Mouse (Mus musculus): ENCODE data around the gene Chp2. TPM values are rescaled to one million over a fixed set of nuclear protein-coding genes. Genes with fewer than 3 reads are reported as not detected.

Gene Chp2
- polyA plus RNA-seq, 1 experiment from 2014 or later, result 0.22 TPM

GRCm38 (mm10) chr7:122244584-122244983 lies 25.3 kb downstream of the Chp2 start:
- H3K27me3 ChIP-seq, result no peaks in the 10 kb centered on the region
- H3K9ac ChIP-seq (replicated peaks), result no peak overlapping the region
- H3K36me3 ChIP-seq, result no peaks in the 10 kb centered on the region
- peaks cover 6% of the 10 kb centered on the region; the same call in 1 of the 2 replicates for H3K4me1 ChIP-seq
- H3K4me2 ChIP-seq (replicated peaks), result no peak overlapping the region
- 62% methylated on average over 8 of the region's 8 CpGs for WGBS
- ATAC-seq (ENCODE audit: low FRiP score, low read depth), result no peak
- no peak overlapping the region for H3K4me3 ChIP-seq
- H3K9me3 ChIP-seq, result no peaks in the 10 kb centered on the region
- H3K27ac ChIP-seq (replicated peaks), result no peak overlapping the region

DNA sequence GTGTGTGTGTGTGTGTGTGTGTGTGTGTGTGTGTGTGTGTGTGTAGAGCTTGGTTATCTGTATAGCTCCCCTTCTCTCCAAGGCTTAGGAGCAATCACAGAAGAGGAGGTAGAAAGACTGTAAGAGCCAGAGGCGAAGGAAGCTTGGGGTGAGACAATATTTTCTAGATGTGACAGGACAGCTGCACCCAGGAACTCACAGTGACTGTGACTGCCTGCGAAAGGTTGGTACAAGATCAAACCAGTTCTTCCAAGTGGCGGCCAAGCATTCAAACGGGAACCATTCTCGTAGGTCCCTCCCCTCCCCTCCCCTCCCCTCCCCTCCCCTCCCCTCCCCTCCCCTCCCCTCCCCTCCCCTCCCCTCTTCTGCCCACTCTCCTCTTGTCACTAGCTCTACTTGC lies 26.7 kb downstream of the Chp2 start:
- no peak for ATAC-seq (ENCODE audit: low FRiP score, low read depth)
- no peaks in the 10 kb centered on the region for H3K27me3 ChIP-seq
- no peaks in the 10 kb centered on the region for H3K9me3 ChIP-seq
- H3K9ac ChIP-seq (replicated peaks), result no peak overlapping the region
- 46% methylated on average over 5 of the region's 5 CpGs for WGBS
- H3K36me3 ChIP-seq, result no peaks in the 10 kb centered on the region
- H3K27ac ChIP-seq (replicated peaks), result no peak overlapping the region
- peaks cover 6% of the 10 kb centered on the region; the same call in 1 of the 2 replicates for H3K4me1 ChIP-seq
- no peak overlapping the region for H3K4me2 ChIP-seq (replicated peaks)
- no peak overlapping the region for H3K4me3 ChIP-seq

- H3K4me2 ChIP-seq (replicated peaks), result no peak overlapping the region
- H3K4me3 ChIP-seq, result no peak overlapping the region
- no peaks in the 10 kb centered on the region for H3K27me3 ChIP-seq
- no peaks in the 10 kb centered on the region for H3K9me3 ChIP-seq
- 88% methylated on average over 10 of the region's 10 CpGs for WGBS
- H3K27ac ChIP-seq (replicated peaks), result no peak overlapping the region
- no peaks in the 10 kb centered on the region for H3K36me3 ChIP-seq
- H3K4me1 ChIP-seq, result peaks cover 6% of the 10 kb centered on the region; the same call in 1 of the 2 replicates
- no peak overlapping the region for H3K9ac ChIP-seq (replicated peaks)
- ATAC-seq (ENCODE audit: low FRiP score, low read depth), result no peak
Observed at GRCm38 (mm10) chr7:122247254-122247864, 28.1 kb downstream of the Chp2 start.

GRCm38 (mm10) chr7:122249321-122249821 lies 30.1 kb downstream of the Chp2 start:
- ATAC-seq (ENCODE audit: low FRiP score, low read depth), result no peak
- Histone ChIP-seq H3K9me3 (no peaks in the 10 kb centered on the region), H3K4me2 (replicated peaks) (no peak overlapping the region), H3K4me3 (no peak overlapping the region), H3K36me3 (no peaks in the 10 kb centered on the region), H3K9ac (replicated peaks) (no peak overlapping the region), H3K4me1 (no peaks in the 10 kb centered on the region; the same call in 1 of the 2 replicates), H3K27me3 (no peaks in the 10 kb centered on the region), H3K27ac (replicated peaks) (no peak overlapping the region)
- WGBS, result 90% methylated on average over 9 of the region's 9 CpGs

- no peaks in the 10 kb centered on the region for H3K9me3 ChIP-seq
- H3K4me3 ChIP-seq, result 0 out of 2 replicates have a peak overlapping the region, but pooled peaks have one; percentile 17
- 31% methylated on average over 21 of the region's 21 CpGs for WGBS
- ATAC-seq (ENCODE audit: low FRiP score, low read depth), result peak; percentile 54; the same call in 1 of the 2 replicates
- no peaks in the 10 kb centered on the region for H3K4me1 ChIP-seq
- no peaks in the 10 kb centered on the region for H3K27me3 ChIP-seq
- H3K36me3 ChIP-seq, result no peaks in the 10 kb centered on the region
- no peak overlapping the region for H3K9ac ChIP-seq (replicated peaks)
- no peak overlapping the region for H3K27ac ChIP-seq (replicated peaks)
- H3K4me2 ChIP-seq (replicated peaks), result peak overlapping the region; percentile 41
Observed at GRCm38 (mm10) chr7:122251197-122252011, 32.1 kb downstream of the Chp2 start.

GRCm38 (mm10) chr7:122256722-122257121 lies 37.4 kb downstream of the Chp2 start:
- H3K36me3 ChIP-seq, result no peaks in the 10 kb centered on the region
- H3K4me3 ChIP-seq, result no peak overlapping the region
- no peak overlapping the region for H3K27ac ChIP-seq (replicated peaks)
- H3K4me1 ChIP-seq, result no peaks in the 10 kb centered on the region
- no peak overlapping the region for H3K9ac ChIP-seq (replicated peaks)
- no peak overlapping the region for H3K4me2 ChIP-seq (replicated peaks)
- no peaks in the 10 kb centered on the region for H3K9me3 ChIP-seq
- H3K27me3 ChIP-seq, result no peaks in the 10 kb centered on the region
- 86% methylated on average over 7 of the region's 7 CpGs for WGBS
- no peak for ATAC-seq (ENCODE audit: low FRiP score, low read depth)

- 86% methylated on average over 4 of the region's 4 CpGs for WGBS
- ATAC-seq (ENCODE audit: low FRiP score, low read depth), result no peak
Observed at GRCm38 (mm10) chr7:122258521-122258920, 39.2 kb downstream of the Chp2 start.

DNA sequence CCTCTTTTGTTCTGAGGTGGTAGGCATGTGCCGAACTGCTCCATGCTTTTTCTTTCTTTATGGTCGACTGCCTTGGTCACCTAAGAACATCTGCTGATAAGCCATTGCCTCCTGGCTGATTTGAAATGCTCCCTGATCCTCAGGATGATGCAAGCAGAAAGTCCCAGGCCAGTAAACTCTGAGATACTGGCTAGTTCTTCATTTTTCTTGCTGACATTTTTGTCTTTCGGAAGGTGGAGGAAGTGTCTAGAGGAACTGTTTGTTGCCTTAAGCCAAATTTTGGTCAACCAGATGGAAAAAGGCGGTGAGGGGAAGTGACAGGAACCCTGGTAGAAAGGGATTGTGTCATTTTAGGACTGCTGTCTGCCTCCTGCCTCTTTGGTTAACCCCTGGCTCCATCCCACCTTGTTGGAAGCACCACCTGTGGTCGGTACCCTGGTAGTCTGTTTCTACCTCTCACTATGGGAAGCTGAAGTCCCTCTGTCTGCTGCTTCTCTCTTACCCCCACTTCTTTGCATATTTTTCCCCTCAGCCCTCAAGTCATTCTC lies 40.8 kb downstream of the Chp2 start:
- Histone ChIP-seq H3K36me3 (no peaks in the 10 kb centered on the region), H3K27me3 (no peaks in the 10 kb centered on the region), H3K9ac (replicated peaks) (no peak overlapping the region), H3K27ac (replicated peaks) (no peak overlapping the region), H3K4me3 (no peak overlapping the region), H3K4me2 (replicated peaks) (no peak overlapping the region), H3K4me1 (no peaks in the 10 kb centered on the region), H3K9me3 (no peaks in the 10 kb centered on the region)
- no peak for ATAC-seq (ENCODE audit: low FRiP score, low read depth)
- WGBS, result 87% methylated on average over 5 of the region's 5 CpGs

More at GRCm38 (mm10) chr7:122258521-122258920, 39.2 kb downstream of the Chp2 start:
- Histone ChIP-seq H3K4me2 (replicated peaks) (no peak overlapping the region), H3K9ac (replicated peaks) (no peak overlapping the region), H3K27ac (replicated peaks) (no peak overlapping the region), H3K27me3 (no peaks in the 10 kb centered on the region), H3K4me1 (no peaks in the 10 kb centered on the region), H3K4me3 (no peak overlapping the region), H3K9me3 (no peaks in the 10 kb centered on the region), H3K36me3 (no peaks in the 10 kb centered on the region)

DNA sequence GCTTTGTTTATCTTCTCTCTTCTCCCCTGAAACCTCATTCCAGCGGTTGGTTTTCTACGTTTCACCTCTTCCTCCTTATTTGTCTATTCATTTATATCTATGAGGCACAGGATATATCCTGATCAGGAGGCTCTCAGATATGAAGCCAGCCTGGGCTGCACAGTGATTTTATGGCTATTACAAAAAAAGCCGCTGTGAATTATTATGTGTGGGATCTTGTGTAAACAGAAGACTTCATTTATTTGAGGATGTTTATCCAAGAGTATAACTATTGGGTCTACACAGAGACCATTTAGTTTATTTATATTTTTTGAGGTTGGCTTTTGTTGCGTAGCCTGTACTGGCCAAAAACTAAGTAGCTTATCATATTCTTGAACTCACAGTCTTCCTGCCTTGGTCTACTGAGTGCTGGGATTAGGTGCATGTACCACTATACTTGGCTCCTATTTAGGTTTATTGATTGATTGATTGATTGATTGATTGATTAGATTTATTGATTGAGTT lies 49.7 kb downstream of the Chp2 start:
- no peaks in the 10 kb centered on the region for H3K27me3 ChIP-seq
- H3K9ac ChIP-seq (replicated peaks), result no peak overlapping the region
- 84% methylated on average over 4 of the region's 4 CpGs for WGBS
- H3K4me1 ChIP-seq, result no peaks in the 10 kb centered on the region
- no peak overlapping the region for H3K4me2 ChIP-seq (replicated peaks)
- no peak overlapping the region for H3K4me3 ChIP-seq
- H3K36me3 ChIP-seq, result no peaks in the 10 kb centered on the region
- no peak for ATAC-seq (ENCODE audit: low FRiP score, low read depth)
- H3K9me3 ChIP-seq, result no peaks in the 10 kb centered on the region
- H3K27ac ChIP-seq (replicated peaks), result no peak overlapping the region

DNA sequence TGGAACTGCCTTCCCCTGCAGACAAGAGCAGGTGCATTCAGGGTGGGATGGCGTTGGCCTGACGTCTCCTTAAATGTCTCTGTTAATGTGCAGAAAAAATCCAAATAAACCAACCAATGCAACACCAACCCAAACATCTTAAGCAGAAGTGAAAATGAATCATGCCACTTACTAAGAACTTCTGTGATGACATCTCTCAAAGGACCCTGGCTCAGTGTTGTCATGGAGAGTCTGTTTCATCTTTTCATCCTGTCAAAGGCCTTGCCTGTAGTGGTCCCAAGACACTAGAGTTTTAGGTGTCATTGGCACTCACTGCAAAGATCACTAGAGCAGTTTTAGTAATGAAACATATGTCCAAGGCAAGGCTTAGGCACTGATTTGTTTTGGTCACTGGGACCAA lies 53.0 kb downstream of the Chp2 start:
- Histone ChIP-seq H3K9me3 (no peaks in the 10 kb centered on the region), H3K4me3 (no peak overlapping the region), H3K27ac (replicated peaks) (no peak overlapping the region), H3K4me2 (replicated peaks) (no peak overlapping the region), H3K36me3 (no peaks in the 10 kb centered on the region), H3K9ac (replicated peaks) (no peak overlapping the region), H3K4me1 (no peaks in the 10 kb centered on the region), H3K27me3 (no peaks in the 10 kb centered on the region)
- ATAC-seq (ENCODE audit: low FRiP score, low read depth), result no peak
- 79% methylated on average over 2 of the region's 2 CpGs for WGBS
